Mouse (Mus musculus): ENCODE data around the gene Dmkn. TPM values are rescaled to one million over a fixed set of nuclear protein-coding genes. Genes with fewer than 3 reads are reported as not detected.
"Not testable (repeated sequence)": the region's sequence is repeated elsewhere in the genome, so short reads cannot be mapped to it uniquely, and the experiment has no call there.

The Dmkn gene
- polyA plus RNA-seq (2015; fragmentation: Nextera tagmentation; extraction: Ambion mirVana) = 4.6 and 5.3 TPM in 2 replicates

DNA sequence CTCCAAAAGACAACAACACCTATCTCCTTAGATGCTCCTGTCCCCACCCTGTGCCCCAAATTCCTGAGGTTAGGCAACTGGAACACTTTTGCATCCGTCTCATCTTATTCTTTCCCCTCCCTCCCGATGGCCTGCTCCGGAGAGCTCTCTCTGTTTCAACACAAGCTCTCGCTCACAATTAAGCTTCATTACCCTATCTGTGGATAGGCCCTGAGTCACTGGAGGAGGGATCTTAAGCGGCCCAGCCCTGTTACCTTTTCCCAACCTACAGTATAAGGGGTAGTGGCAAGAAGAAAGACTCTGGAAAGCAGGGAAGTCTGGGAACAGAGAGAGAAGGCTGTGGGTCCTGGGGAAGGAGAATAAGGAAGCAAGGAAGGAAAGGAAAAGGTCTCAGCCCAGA is at the start of gene Dmkn:
Gene Dmkn, plus strand, starts transcription at position 301 of the 400 bp plus-strand sequence.
- WGBS = 52% methylated on average over 5 of the region's 5 CpGs
- ATAC-seq = no peak
- no peak within 1 kb of the TSS for H3K4me2 ChIP-seq (replicated peaks)
- H3K4me1 ChIP-seq (replicated peaks) = 0 out of 2 replicates have a peak, but pooled peaks cover 6% of the 10 kb centered on the region
- no peaks in the 10 kb centered on the region for H3K36me3 ChIP-seq
- no peak within 1 kb of the TSS for H3K4me3 ChIP-seq (replicated peaks)
- H3K9ac ChIP-seq = no peak within 1 kb of the TSS
- H3K9me3 ChIP-seq = no peaks in the 10 kb centered on the region
- peaks cover 2% of the 10 kb centered on the region; the same call in 1 of the 2 replicates for H3K27me3 ChIP-seq (replicated peaks)
- no peak within 1 kb of the TSS for H3K27ac ChIP-seq

DNA sequence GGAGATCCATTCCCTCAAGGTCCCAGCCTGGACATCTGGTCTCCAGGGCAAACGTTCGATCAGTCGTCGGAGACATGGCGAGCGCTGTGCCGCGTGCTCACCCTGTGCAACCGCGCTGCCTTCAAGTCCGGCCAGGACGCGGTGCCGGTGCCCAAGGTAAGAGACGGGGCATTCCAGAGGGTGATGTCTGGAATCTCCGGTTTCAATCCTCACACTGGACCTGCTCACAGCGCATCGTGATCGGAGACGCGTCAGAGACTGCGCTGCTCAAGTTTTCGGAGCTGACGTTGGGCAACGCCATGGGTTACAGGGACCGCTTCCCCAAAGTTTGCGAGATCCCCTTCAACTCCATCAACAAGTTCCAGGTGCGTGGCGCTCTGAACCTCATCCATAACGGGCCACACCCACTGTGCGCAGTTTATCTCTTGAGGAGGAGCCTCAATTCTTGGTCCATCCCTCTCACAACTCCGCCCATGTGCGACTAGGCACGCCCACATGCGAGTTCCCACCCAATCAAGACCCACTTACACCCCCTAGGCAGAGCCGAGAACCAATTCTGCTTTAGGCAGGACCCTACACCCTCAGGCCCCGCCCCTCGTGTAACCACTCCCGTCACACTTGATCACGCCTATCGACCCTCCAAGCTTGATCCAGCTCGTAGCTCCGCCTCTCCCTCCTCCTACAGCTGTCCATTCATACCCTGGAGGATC is 46.4 kb upstream of the Dmkn start:
- H3K9me3 ChIP-seq = no peaks in the 10 kb centered on the region
- peak; percentile 98 for ATAC-seq
- H3K9ac ChIP-seq = no peak overlapping the region
- no peaks in the 10 kb centered on the region for H3K36me3 ChIP-seq
- no peak overlapping the region for H3K27ac ChIP-seq
- H3K4me2 ChIP-seq (replicated peaks) = peak overlapping the region; percentile 73
- H3K4me3 ChIP-seq (replicated peaks) = peak overlapping the region; percentile 37
- 1% methylated on average over 43 of the region's 43 CpGs for WGBS
- peaks cover 8% of the 10 kb centered on the region for H3K4me1 ChIP-seq (replicated peaks)
- 0 out of 2 replicates have a peak, but pooled peaks cover 3% of the 10 kb centered on the region for H3K27me3 ChIP-seq (replicated peaks)

DNA sequence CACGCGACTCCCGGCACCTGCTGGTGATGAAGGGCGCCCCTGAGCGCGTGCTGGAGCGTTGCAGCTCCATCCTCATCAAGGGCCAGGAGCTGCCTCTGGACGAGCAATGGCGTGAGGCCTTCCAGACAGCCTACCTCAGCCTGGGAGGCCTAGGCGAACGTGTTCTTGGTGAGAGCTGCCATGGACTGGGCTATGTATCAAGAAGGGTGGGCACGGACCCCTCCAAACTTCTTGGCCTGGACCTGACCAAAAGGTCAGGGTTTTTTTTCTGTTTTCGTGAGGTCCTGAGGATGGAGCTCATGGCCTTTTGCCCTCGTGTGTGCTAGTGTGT is 45.9 kb upstream of the Dmkn start:
- WGBS = 12% methylated on average over 14 of the region's 14 CpGs
- H3K27me3 ChIP-seq (replicated peaks) = 0 out of 2 replicates have a peak, but pooled peaks cover 3% of the 10 kb centered on the region

DNA sequence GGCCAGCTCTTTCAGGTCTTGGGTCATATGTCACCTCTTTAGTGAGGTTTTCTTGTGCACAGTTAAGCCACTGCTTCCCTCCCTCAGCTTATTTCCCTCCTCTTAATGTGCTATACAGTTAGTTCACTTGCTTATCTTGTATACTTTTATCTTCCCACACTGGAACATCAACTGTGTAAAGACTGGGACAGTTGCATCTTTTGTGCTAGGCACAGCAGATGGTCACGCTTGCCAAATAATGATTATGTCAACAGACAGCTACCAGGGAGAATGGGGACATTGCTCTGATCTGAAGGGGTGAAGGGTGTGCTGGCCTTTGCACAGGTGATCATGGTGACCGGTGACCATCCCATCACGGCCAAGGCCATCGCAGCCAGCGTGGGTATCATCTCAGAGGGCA is 43.9 kb upstream of the Dmkn start:
- no peak overlapping the region for H3K9ac ChIP-seq
- H3K9me3 ChIP-seq = no peaks in the 10 kb centered on the region
- H3K36me3 ChIP-seq = no peaks in the 10 kb centered on the region
- peaks cover 12% of the 10 kb centered on the region for H3K4me1 ChIP-seq (replicated peaks)
- H3K4me2 ChIP-seq (replicated peaks) = no peak overlapping the region
- H3K4me3 ChIP-seq (replicated peaks) = no peak overlapping the region
- ATAC-seq = no peak
- 92% methylated on average over 5 of the region's 5 CpGs for WGBS
- H3K27me3 ChIP-seq (replicated peaks) = 0 out of 2 replicates have a peak, but pooled peaks cover 3% of the 10 kb centered on the region
- no peak overlapping the region for H3K27ac ChIP-seq

More for the DNA sequence above, 45.9 kb upstream of the Dmkn start:
- Histone ChIP-seq H3K36me3 (no peaks in the 10 kb centered on the region), H3K9me3 (no peaks in the 10 kb centered on the region), H3K4me3 (replicated peaks) (peak overlapping the region; percentile 37), H3K27ac (no peak overlapping the region), H3K4me2 (replicated peaks) (peak overlapping the region; percentile 73), H3K4me1 (replicated peaks) (peaks cover 8% of the 10 kb centered on the region), H3K9ac (no peak overlapping the region)
- ATAC-seq = no peak

DNA sequence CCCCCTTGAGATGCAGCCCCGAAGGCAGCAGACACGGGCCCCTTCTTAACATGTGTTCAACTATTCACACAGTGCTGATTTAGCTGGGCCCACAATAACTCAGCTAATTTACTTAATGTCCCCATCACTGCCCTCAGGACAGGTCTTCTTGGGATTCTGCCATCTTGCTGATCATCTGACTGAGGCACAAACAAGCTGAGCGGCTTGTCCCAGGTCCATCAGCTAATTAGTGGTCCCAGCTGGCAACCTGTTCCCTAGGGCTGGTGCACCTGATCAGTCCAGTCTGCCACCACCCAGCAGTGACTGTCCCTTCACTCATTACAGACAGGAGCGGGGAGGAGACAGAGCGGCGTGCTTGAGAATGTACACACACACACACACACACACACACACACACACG is 42.3 kb upstream of the Dmkn start:
- H3K9ac ChIP-seq = no peak overlapping the region
- no peak for ATAC-seq
- H3K36me3 ChIP-seq = no peaks in the 10 kb centered on the region
- H3K9me3 ChIP-seq = no peaks in the 10 kb centered on the region
- H3K4me3 ChIP-seq (replicated peaks) = no peak overlapping the region
- WGBS = 87% methylated on average over 7 of the region's 7 CpGs
- peaks cover 14% of the 10 kb centered on the region for H3K4me1 ChIP-seq (replicated peaks)
- 0 out of 2 replicates have a peak, but pooled peaks cover 3% of the 10 kb centered on the region for H3K27me3 ChIP-seq (replicated peaks)
- no peak overlapping the region for H3K4me2 ChIP-seq (replicated peaks)
- H3K27ac ChIP-seq = no peak overlapping the region

DNA sequence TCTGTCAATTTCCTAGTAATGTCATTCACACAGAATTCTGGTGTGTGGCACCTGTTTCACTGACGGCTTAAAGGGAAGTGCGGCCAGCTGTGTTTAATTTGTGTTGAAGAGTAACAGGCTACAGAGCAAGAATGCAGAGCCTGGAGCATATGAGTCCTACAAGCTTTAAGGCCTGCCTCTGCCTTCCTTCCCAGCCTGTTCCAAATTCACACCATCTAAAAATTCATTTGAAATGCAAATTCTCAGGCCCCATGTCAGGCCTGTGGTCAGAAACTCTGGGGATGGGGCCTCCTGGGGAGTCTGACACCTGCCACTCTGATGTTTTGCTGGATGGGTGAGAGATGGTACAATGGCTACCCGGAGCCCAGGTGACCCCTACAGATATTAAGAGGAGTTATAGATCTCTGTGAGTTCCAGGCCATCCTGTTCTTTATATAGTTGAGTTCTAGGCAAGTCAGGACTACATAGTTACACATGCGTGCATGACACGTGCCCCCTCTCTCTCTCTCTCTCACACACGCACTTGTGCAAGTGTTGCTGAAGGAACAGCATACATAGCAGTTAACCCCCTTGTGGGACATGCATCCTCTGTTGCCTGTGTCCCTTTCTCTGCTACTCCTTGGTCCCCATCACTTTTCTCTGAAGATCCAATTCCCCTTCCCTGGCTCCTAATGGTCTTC is 40.1 kb upstream of the Dmkn start:
- H3K9me3 ChIP-seq = no peaks in the 10 kb centered on the region
- 0 out of 2 replicates have a peak, but pooled peaks cover 14% of the 10 kb centered on the region for H3K4me1 ChIP-seq (replicated peaks)
- no peak for ATAC-seq

DNA sequence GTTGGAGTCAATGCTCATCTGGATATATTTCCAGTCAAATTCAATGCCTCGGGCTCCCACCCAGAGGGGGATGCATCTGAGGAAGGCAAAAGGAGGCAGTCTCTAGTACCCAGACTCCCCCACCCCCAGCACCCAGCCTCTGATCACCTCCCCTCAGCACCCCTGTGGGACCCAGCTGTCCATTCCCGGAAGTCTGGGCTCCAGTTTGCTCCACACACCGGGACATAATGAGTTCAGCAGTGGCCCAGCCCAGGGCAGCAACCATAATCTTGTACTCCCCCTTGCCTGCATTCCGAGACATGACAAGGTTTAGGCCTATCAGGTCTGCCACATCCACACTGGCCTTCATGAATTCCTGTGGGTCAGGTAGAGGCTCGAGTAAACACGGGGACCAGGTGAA is 35.3 kb upstream of the Dmkn start:
- no peaks in the 10 kb centered on the region for H3K27me3 ChIP-seq (replicated peaks)
- peak overlapping the region; percentile 90; the same call in 1 of the 2 replicates for H3K9ac ChIP-seq
- peaks cover 5% of the 10 kb centered on the region for H3K36me3 ChIP-seq
- no peaks in the 10 kb centered on the region for H3K9me3 ChIP-seq
- WGBS = 66% methylated on average over 6 of the region's 6 CpGs
- no peak for ATAC-seq
- peaks cover 24% of the 10 kb centered on the region; the same call in 1 of the 2 replicates for H3K4me1 ChIP-seq (replicated peaks)
- H3K4me3 ChIP-seq (replicated peaks) = peak overlapping the region; percentile 66
- peak overlapping the region; percentile 74 for H3K4me2 ChIP-seq (replicated peaks)
- H3K27ac ChIP-seq = no peak overlapping the region

More for the DNA sequence above, 40.1 kb upstream of the Dmkn start:
- Histone ChIP-seq H3K9ac (no peak overlapping the region), H3K27ac (no peak overlapping the region), H3K27me3 (replicated peaks) (no peaks in the 10 kb centered on the region), H3K36me3 (no peaks in the 10 kb centered on the region), H3K4me2 (replicated peaks) (no peak overlapping the region), H3K4me3 (replicated peaks) (no peak overlapping the region)
- WGBS = 61% methylated on average over 6 of the region's 6 CpGs

DNA sequence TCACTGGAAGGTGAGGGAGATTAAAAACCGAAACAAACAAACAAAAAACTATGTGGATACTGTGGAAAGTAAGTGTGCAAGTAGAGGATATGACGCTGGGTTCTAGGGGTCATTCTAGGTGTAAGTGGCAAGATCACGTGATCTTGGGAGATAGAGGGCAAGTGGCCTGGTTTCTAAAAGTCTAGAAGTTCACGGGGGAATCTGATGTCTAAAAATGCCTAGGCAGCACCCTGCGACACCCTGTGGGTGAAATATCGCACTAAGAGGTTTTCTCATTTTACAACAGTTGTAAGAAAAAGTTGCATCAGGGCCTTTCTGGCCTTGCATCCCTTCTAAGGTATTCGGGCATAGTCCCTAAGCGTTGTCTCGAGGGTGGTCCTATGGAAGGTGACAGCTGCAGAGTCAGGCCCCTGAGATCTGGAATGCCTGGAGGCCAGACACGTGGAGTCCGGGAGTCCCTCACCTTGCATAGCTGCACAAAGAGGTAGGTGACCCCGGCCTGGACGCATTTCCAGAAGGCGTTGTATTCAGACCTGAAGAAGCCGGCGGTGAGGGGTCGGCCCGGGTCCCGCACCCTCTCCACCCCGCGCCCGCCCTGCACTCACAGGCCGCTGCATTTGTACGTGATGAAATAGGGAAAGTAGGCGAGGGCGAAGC is 34.7 kb upstream of the Dmkn start:
- 6% methylated on average over 26 of the region's 26 CpGs for WGBS
- H3K27ac ChIP-seq = peak overlapping the region; percentile 85
- H3K9ac ChIP-seq = peak overlapping the region; percentile 90
- H3K4me3 ChIP-seq (replicated peaks) = peak overlapping the region; percentile 66
- ATAC-seq = peak; percentile 58
- H3K36me3 ChIP-seq = peaks cover 10% of the 10 kb centered on the region
- no peaks in the 10 kb centered on the region for H3K9me3 ChIP-seq
- peak overlapping the region; percentile 74 for H3K4me2 ChIP-seq (replicated peaks)
- H3K27me3 ChIP-seq (replicated peaks) = no peaks in the 10 kb centered on the region
- H3K4me1 ChIP-seq (replicated peaks) = peaks cover 21% of the 10 kb centered on the region; the same call in 1 of the 2 replicates

DNA sequence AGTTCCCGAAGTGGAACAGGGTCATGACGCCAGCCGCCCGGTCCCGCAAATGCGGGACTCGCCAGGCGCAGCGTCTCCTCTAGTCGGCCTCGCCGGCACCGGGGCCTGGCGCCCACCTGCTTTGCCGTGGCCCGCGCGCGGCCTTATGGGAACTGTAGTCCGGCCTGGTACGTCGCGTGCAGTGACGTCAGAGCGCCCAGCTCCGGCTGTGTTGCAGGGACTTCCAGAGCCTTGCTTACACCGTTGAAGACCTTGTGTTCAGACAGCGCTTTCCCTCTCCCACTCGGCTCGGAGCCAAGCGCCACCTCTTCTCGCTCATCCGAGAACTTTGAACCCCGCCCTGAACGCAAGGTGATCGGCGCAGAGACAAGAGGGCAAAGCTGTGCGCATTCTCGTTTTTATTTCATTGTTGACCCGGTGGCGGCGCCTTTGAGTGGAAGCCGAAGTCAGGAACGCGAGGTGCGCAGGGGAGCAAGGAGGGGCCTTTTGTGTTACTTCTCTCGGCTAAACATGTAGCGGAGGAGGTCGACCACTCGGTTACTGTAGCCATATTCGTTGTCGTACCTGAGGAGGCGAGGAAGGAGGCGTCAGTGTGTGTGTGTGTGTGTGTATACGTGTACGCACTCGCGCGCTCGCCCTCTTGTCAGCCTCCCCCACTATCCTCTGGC is 34.0 kb upstream of the Dmkn start, which contains the start of gene Tmem147:
Gene Tmem147, minus strand, starts transcription at position 145 of the 668 bp plus-strand sequence.
- under 1% methylated on average over 60 of the region's 60 CpGs for WGBS
- Histone ChIP-seq H3K9ac (peak within 1 kb of the TSS; percentile 90), H3K9me3 (no peaks in the 10 kb centered on the region), H3K4me1 (replicated peaks) (peaks cover 21% of the 10 kb centered on the region; the same call in 1 of the 2 replicates), H3K4me2 (replicated peaks) (peak within 1 kb of the TSS; percentile 74), H3K27ac (peak within 1 kb of the TSS; percentile 85), H3K4me3 (replicated peaks) (peak within 1 kb of the TSS; percentile 66), H3K27me3 (replicated peaks) (no peaks in the 10 kb centered on the region), H3K36me3 (peaks cover 10% of the 10 kb centered on the region)
- peak; percentile 98 for ATAC-seq

DNA sequence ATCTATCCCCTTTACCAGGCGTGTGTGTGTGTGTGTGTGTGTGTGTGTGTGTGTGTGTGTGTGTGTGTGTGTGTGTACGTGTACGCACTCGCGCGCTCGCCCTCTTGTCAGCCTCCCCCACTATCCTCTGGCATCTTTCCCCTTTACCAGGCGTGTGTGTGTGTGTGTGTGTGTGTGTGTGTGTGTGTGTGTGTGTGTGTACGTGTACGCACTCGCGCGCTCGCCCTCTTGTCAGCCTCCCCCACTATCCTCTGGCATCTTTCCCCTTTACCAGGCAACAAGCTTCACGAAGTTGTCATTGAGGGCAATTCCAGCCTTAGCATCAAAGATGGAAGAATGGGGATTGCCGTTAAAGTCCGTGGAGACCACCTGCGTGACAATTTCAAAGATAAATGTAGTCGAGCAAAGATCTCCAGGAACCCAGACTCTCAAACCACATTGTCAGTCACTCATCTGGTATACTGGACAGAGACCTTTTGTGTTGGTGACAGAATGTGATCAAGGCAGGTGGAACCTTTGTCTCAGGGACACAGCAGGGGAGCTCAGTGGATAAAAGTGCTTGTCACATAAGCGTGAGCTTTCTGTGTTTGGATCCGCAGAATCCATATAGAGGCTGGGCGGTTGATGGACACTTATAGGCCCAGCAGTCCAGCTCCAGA is 33.4 kb upstream of the Dmkn start:
- Histone ChIP-seq H3K4me1 (replicated peaks) (peaks cover 21% of the 10 kb centered on the region; the same call in 1 of the 2 replicates), H3K4me2 (replicated peaks) (peak overlapping the region; percentile 74), H3K36me3 (peaks cover 10% of the 10 kb centered on the region), H3K27ac (peak overlapping the region; percentile 85), H3K4me3 (replicated peaks) (peak overlapping the region; percentile 66), H3K9ac (peak overlapping the region; percentile 90)
- not testable (repeated sequence) for ATAC-seq; H3K27me3 ChIP-seq (replicated peaks); H3K9me3 ChIP-seq
- 14% methylated on average over 20 of the region's 22 CpGs for WGBS

DNA sequence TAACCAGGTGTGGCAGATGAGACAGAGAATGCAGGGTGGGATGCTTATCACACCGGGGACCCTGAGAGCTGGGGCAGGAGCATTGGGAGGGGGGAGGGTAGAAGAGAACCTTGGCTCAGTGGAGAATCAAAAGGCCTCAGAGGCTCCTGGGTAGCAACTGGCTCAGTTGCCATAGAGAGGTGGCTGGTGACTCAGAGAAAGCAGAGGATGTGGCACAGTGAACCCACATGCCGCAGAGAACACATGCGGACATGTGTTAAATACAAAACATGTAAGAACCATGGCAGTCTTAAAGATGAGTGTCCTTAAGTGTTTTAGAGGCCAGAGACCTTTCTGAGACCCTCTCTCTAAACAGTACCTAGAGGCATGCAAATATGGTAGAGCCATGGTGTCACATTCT is 27.3 kb upstream of the Dmkn start:
- 93% methylated on average over 3 of the region's 3 CpGs for WGBS
- H3K4me1 ChIP-seq (replicated peaks) = no peaks in the 10 kb centered on the region
- H3K27ac ChIP-seq = no peak overlapping the region
- H3K27me3 ChIP-seq (replicated peaks) = no peaks in the 10 kb centered on the region
- no peaks in the 10 kb centered on the region for H3K9me3 ChIP-seq
- H3K4me3 ChIP-seq (replicated peaks) = no peak overlapping the region
- H3K36me3 ChIP-seq = peaks cover 16% of the 10 kb centered on the region
- no peak overlapping the region for H3K4me2 ChIP-seq (replicated peaks)
- no peak overlapping the region for H3K9ac ChIP-seq
- no peak for ATAC-seq
